Mouse (Mus musculus): ENCODE results near the gene Peli3.

Peli3 gene

GRCm38 (mm10) chr19:4909376-4909775 is 33.6 kb downstream of the Peli3 start:
- DNase-seq (ENCODE audit: low spot score in 2 of 2) = no peak

GRCm38 (mm10) chr19:4908107-4908506 is 34.8 kb downstream of the Peli3 start:
- DNase-seq (ENCODE audit: low spot score in 2 of 2) = no peak

- DNase-seq (ENCODE audit: low spot score in 2 of 2) = peak; percentile 65 to 67
Measured at GRCm38 (mm10) chr19:4905979-4906794, 36.7 kb downstream of the Peli3 start, which contains the start of gene Bbs1. Bbs1 (minus strand) TSS chr19:4906628.

- DNase-seq (ENCODE audit: low spot score in 2 of 2) = no peak
Measured at GRCm38 (mm10) chr19:4899888-4900287, 43.0 kb downstream of the Peli3 start.

GRCm38 (mm10) chr19:4898972-4899371 is 44.0 kb downstream of the Peli3 start:
- DNase-seq (ENCODE audit: low spot score in 2 of 2) = no peak

GRCm38 (mm10) chr19:4896780-4897520 is 46.0 kb downstream of the Peli3 start:
- DNase-seq (ENCODE audit: low spot score in 2 of 2) = no peak

- no peak for DNase-seq (ENCODE audit: low spot score in 2 of 2)
Measured at GRCm38 (mm10) chr19:4891798-4892197, 51.1 kb downstream of the Peli3 start.

GRCm38 (mm10) chr19:4889791-4890190 is 53.1 kb downstream of the Peli3 start:
- DNase-seq (ENCODE audit: low spot score in 2 of 2) = no peak

GRCm38 (mm10) chr19:4883961-4884360 is 59.0 kb downstream of the Peli3 start:
- DNase-seq (ENCODE audit: low spot score in 2 of 2) = no peak

All from heart, adult 9 months (tissue).